In genomic region chr12:74849912-74850311, GRCm38 (mm10) we compare ENCODE assay signal across 17 mouse cellular contexts.
DNase-seq lines count a peak whose midpoint lies in the region; ATAC-seq lines count a peak whose summit lies in the region.
"Had no signal": no experiment of that assay in that cellular context is flagged by ENCODE, and none has a peak within 500 bp of the region (broad histone marks: within the 10 kb centered on the region; RNA-seq: fewer than 3 reads in every experiment).

No protein-coding gene starts in this region.

- no peaks in the 10 kb centered on the region for H3K27me3 ChIP-seq in forebrain, embryonic 11.5 days (ENCODE audit: control insufficient read depth, insufficient read depth, low read length)
- no peaks in the 10 kb centered on the region for H3K27me3 ChIP-seq in forebrain, embryonic 15.5 days
- no peaks in the 10 kb centered on the region for H3K27me3 ChIP-seq in megakaryocyte, embryonic 14.5 days (replicated peaks)
- no peaks in the 10 kb centered on the region for H3K27me3 ChIP-seq in hindbrain, embryonic 15.5 days
- H3K27me3 ChIP-seq: kidney, embryonic 15.5 days had no signal

- H3K9me3 ChIP-seq in forebrain, embryonic 11.5 days (ENCODE audit: control insufficient read depth, low read length) = no peaks in the 10 kb centered on the region
- H3K9me3 ChIP-seq in forebrain, embryonic 15.5 days = no peaks in the 10 kb centered on the region
- peaks cover 12% of the 10 kb centered on the region for H3K9me3 ChIP-seq in megakaryocyte, embryonic 14.5 days
- H3K9me3 ChIP-seq in hindbrain, embryonic 15.5 days = no peaks in the 10 kb centered on the region
- H3K9me3 ChIP-seq: kidney, embryonic 15.5 days had no signal

- H3K4me3 ChIP-seq in forebrain, embryonic 11.5 days (ENCODE audit: low read depth, low read length) = no peak overlapping the region
- H3K4me3 ChIP-seq in forebrain, embryonic 15.5 days = no peak overlapping the region
- peak overlapping the region; percentile 42 for H3K4me3 ChIP-seq in megakaryocyte, embryonic 14.5 days (replicated peaks)
- H3K4me3 ChIP-seq in hindbrain, embryonic 15.5 days = no peak overlapping the region
- H3K4me3 ChIP-seq: kidney, embryonic 15.5 days had no signal

- no peak overlapping the region for H3K4me2 ChIP-seq in forebrain, embryonic 11.5 days (ENCODE audit: low read depth, low read length, severe bottlenecking)
- H3K4me2 ChIP-seq in forebrain, embryonic 15.5 days (replicated peaks) = no peak overlapping the region
- no peak overlapping the region for H3K4me2 ChIP-seq in hindbrain, embryonic 15.5 days
- H3K4me2 ChIP-seq: heart, embryonic 11.5 days; kidney, embryonic 15.5 days had no signal

- H3K36me3 ChIP-seq in forebrain, embryonic 11.5 days (ENCODE audit: control insufficient read depth, insufficient read depth, low read length) = no peaks in the 10 kb centered on the region
- H3K36me3 ChIP-seq in forebrain, embryonic 15.5 days = no peaks in the 10 kb centered on the region
- no peaks in the 10 kb centered on the region for H3K36me3 ChIP-seq in megakaryocyte, embryonic 14.5 days (replicated peaks; ENCODE audit: low read length)
- H3K36me3 ChIP-seq in hindbrain, embryonic 15.5 days = no peaks in the 10 kb centered on the region
- H3K36me3 ChIP-seq: kidney, embryonic 15.5 days had no signal

- no peak for DNase-seq in forebrain, embryonic 11.5 days (ENCODE audit: low spot score)
- DNase-seq in lung, postnatal 14 days = no peak
- DNase-seq in Muller cell, postnatal 12 days (ENCODE audit: inconsistent ontology term) = no peak
- DNase-seq: adrenal gland, postnatal 25 days; cerebellum, adult 9-10 months; kidney, adult 11 months; kidney, postnatal 36 days; layer of hippocampus, postnatal 36 days had no signal

- peak; percentile 73 for ATAC-seq in forebrain, embryonic 11.5 days (replicated peaks; ENCODE audit: low FRiP score)
- ATAC-seq in forebrain, embryonic 15.5 days (replicated peaks) = no peak
- no peak for ATAC-seq in megakaryocyte, adult 5-6 weeks (ENCODE audit: poor library complexity, severe bottlenecking)
- peak; percentile 34; the same call in 1 of the 2 replicates for ATAC-seq in hindbrain, embryonic 15.5 days (ENCODE audit: low FRiP score, low read depth)
- ATAC-seq: CD4-positive, CD25-positive, alpha-beta regulatory T cell, adult 4 months had no signal

- no peak overlapping the region for H3K9ac ChIP-seq in forebrain, embryonic 11.5 days (ENCODE audit: low read length)
- no peak overlapping the region for H3K9ac ChIP-seq in forebrain, embryonic 15.5 days (replicated peaks)
- no peak overlapping the region for H3K9ac ChIP-seq in hindbrain, embryonic 15.5 days
- H3K9ac ChIP-seq: kidney, embryonic 15.5 days had no signal

- no peak overlapping the region for H3K27ac ChIP-seq in forebrain, embryonic 11.5 days (ENCODE audit: low read depth, low read length)
- H3K27ac ChIP-seq in forebrain, embryonic 15.5 days (replicated peaks) = no peak overlapping the region
- H3K27ac ChIP-seq in hindbrain, embryonic 15.5 days (replicated peaks) = no peak overlapping the region
- H3K27ac ChIP-seq: kidney, embryonic 15.5 days; macrophage; stomach, postnatal 0 days had no signal

- WGBS in forebrain, embryonic 11.5 days = 73% methylated on average over 4 of the region's 4 CpGs
- WGBS in forebrain, embryonic 15.5 days = 76% methylated on average over 4 of the region's 4 CpGs
- 80% methylated on average over 4 of the region's 4 CpGs for WGBS in hindbrain, embryonic 15.5 days

- H3K4me1 ChIP-seq in forebrain, embryonic 11.5 days (replicated peaks; ENCODE audit: control insufficient read depth, insufficient read depth, low read length) = no peaks in the 10 kb centered on the region; the same call in 1 of the 2 replicates
- peaks cover 7% of the 10 kb centered on the region; the same call in 1 of the 2 replicates for H3K4me1 ChIP-seq in forebrain, embryonic 15.5 days
- no peaks in the 10 kb centered on the region for H3K4me1 ChIP-seq in megakaryocyte, embryonic 14.5 days
- 0 out of 2 replicates have a peak, but pooled peaks cover 9% of the 10 kb centered on the region for H3K4me1 ChIP-seq in hindbrain, embryonic 15.5 days (replicated peaks)
- H3K4me1 ChIP-seq: kidney, embryonic 15.5 days had no signal

Comparison
In these comparisons a context has a peak if more than half of its experiments do, and no peak if none do; other contexts are left out.
1. ATAC-seq: peak in forebrain, embryonic 11.5 days (single experiment) and hindbrain, embryonic 15.5 days (single experiment); none in forebrain, embryonic 15.5 days (single experiment) and megakaryocyte, adult 5-6 weeks (single experiment).